Mouse (Mus musculus) kidney, embryonic 14.5 days (tissue): ENCODE measurements around the gene Mb21d2. TPM values are rescaled to one million over a fixed set of nuclear protein-coding genes. Genes with fewer than 3 reads are reported as not detected.

Experiments used
- ATAC-seq: fragments of 200-750 bp; cut with Nextera tagmentation; 2 replicates; pipeline ENCODE4 v1.8.0; 2017; ENCODE audit warnings: moderate number of reproducible peaks, mild to moderate bottlenecking, moderate TSS enrichment, moderate library complexity; ENCODE audit not compliant: low FRiP score, low TSS enrichment
- H3K27ac ChIP-seq: fragments of 300-500 bp; sonication (generic); 2 replicates; pipeline ENCODE4 v1.5.1; 2014; ENCODE audit warnings: low read depth, mild to moderate bottlenecking, low read length, moderate library complexity, mixed read lengths
- H3K27me3 ChIP-seq: fragments of 300-500 bp; sonication (generic); 2 replicates; pipeline ENCODE4 v1.6.1; 2014; ENCODE audit warnings: mild to moderate bottlenecking, low read length; ENCODE audit not compliant: control insufficient read depth, insufficient read depth
- H3K36me3 ChIP-seq: fragments of 300-500 bp; sonication (generic); 2 replicates; pipeline ENCODE4 v1.6.1; 2014; ENCODE audit warnings: low read length, mixed read lengths; ENCODE audit not compliant: control insufficient read depth, insufficient read depth
- H3K4me1 ChIP-seq: fragments of 300-500 bp; sonication (generic); 2 replicates; pipeline ENCODE4 v1.6.1; 2014; ENCODE audit warnings: low read length, mixed read lengths; ENCODE audit not compliant: control insufficient read depth, insufficient read depth
- H3K4me2 ChIP-seq: fragments of 300-500 bp; sonication (generic); replicated peaks from 2 replicates; pipeline ENCODE4 v1.6.1; 2014; ENCODE audit warnings: low read depth, mild to moderate bottlenecking, low read length
- H3K4me3 ChIP-seq: fragments of 300-500 bp; sonication (generic); 2 replicates; pipeline ENCODE4 v1.5.1; 2014; ENCODE audit warnings: mild to moderate bottlenecking, low read length
- H3K9ac ChIP-seq: fragments of 300-500 bp; sonication (generic); 2 replicates; pipeline ENCODE4 v1.6.1; 2014; ENCODE audit warnings: low read depth, mild to moderate bottlenecking, low read length, moderate library complexity
- H3K9me3 ChIP-seq: fragments of 300-500 bp; sonication (generic); 2 replicates; pipeline ENCODE4 v1.6.1; 2016; ENCODE audit warnings: low read length; ENCODE audit not compliant: control insufficient read depth
- WGBS: fragments of 180-500 bp; shearing (Covaris S2); extraction: QIAGEN DNeasy Blood & Tissue Kit; methylation state at CpG from one replicate; pipeline ENCODE4 v1.1.7; 2014; 5-methylcytosine and 5-hydroxymethylcytosine counted together
- polyA plus RNA-seq: library from polyadenylated mRNA; unstranded; fragments of >200 nt; fragmentation: Nextera tagmentation; extraction: Ambion mirVana; gene quantifications from 2 replicates; pipeline ENCODE4 v1.2.1, GENCODE M21; 2014

Mb21d2 gene
- polyA plus RNA-seq, 1 experiment from 2014 or later, result 9.4 TPM

- no peaks in the 10 kb centered on the region for H3K27me3 ChIP-seq
- no peak overlapping the region for H3K9ac ChIP-seq
- 63% methylated on average over 9 of the region's 9 CpGs for WGBS
- H3K4me1 ChIP-seq, result peaks cover 26% of the 10 kb centered on the region
- H3K4me2 ChIP-seq, result no peak overlapping the region
- H3K27ac ChIP-seq, result no peak overlapping the region
- no peak overlapping the region for H3K4me3 ChIP-seq
- H3K36me3 ChIP-seq, result no peaks in the 10 kb centered on the region
- no peaks in the 10 kb centered on the region for H3K9me3 ChIP-seq
- no peak for ATAC-seq
Observed at GRCm38 (mm10) chr16:28877162-28877662, 52.3 kb downstream of the Mb21d2 start.

GRCm38 (mm10) chr16:28873404-28873895 lies 56.0 kb downstream of the Mb21d2 start:
- Histone ChIP-seq H3K27me3 (no peaks in the 10 kb centered on the region), H3K4me2 (no peak overlapping the region), H3K4me3 (no peak overlapping the region), H3K36me3 (no peaks in the 10 kb centered on the region), H3K27ac (no peak overlapping the region), H3K9ac (no peak overlapping the region), H3K4me1 (peaks cover 16% of the 10 kb centered on the region), H3K9me3 (no peaks in the 10 kb centered on the region)
- ATAC-seq, result no peak
- WGBS, result 77% methylated on average over 8 of the region's 8 CpGs

GRCm38 (mm10) chr16:28870860-28871259 lies 58.6 kb downstream of the Mb21d2 start:
- H3K4me2 ChIP-seq, result no peak overlapping the region
- no peak overlapping the region for H3K9ac ChIP-seq
- H3K4me3 ChIP-seq, result no peak overlapping the region
- WGBS, result 45% methylated on average over 9 of the region's 9 CpGs
- peak; percentile 33; the same call in 1 of the 2 replicates for ATAC-seq
- H3K4me1 ChIP-seq, result peaks cover 16% of the 10 kb centered on the region
- no peaks in the 10 kb centered on the region for H3K36me3 ChIP-seq
- no peaks in the 10 kb centered on the region for H3K27me3 ChIP-seq
- no peaks in the 10 kb centered on the region for H3K9me3 ChIP-seq
- no peak overlapping the region for H3K27ac ChIP-seq

DNA sequence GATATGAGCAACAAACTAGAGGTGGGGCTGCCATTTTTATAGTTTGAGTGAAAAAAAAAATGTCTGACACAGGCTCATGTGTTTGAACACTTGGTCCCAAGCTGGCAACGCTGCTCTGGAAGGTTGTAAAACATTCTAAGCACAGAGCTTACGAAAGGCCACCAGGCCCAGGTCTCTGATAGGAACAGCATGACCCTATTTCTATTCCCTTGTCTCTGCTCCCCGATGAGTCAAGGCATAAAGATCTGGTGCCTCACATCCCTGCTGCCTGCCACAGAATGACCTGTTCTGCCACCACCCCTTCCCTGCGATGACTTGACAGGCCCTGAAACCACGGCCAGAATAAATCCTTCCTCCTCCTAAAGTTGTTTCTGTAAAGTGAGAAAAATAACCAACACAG lies 59.0 kb downstream of the Mb21d2 start:
- no peak overlapping the region for H3K4me2 ChIP-seq
- H3K4me1 ChIP-seq, result peaks cover 16% of the 10 kb centered on the region
- no peak for ATAC-seq
- no peaks in the 10 kb centered on the region for H3K27me3 ChIP-seq
- H3K9me3 ChIP-seq, result no peaks in the 10 kb centered on the region
- 42% methylated on average over 5 of the region's 5 CpGs for WGBS
- no peaks in the 10 kb centered on the region for H3K36me3 ChIP-seq
- H3K4me3 ChIP-seq, result no peak overlapping the region
- no peak overlapping the region for H3K27ac ChIP-seq
- no peak overlapping the region for H3K9ac ChIP-seq

DNA sequence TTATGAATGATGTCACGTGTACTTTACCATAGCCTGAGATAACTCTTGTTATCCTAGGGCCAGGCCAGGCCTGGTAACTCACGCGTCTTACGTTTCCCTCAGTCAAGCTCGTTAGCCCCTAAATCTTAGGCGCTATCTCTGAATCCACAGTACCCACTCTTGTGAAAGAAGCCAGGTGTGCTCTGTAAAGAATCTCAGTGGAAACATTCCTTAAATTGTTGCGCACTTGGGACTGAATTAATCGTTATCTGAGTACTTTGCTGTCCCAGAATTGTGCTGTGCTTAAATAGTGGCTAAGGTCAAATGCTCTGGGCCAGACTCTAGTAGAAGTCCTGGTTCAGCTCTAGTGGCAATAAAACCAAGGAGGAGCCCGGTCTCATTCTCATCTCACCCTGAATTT lies 60.6 kb downstream of the Mb21d2 start:
- peaks cover 16% of the 10 kb centered on the region for H3K4me1 ChIP-seq
- no peak overlapping the region for H3K4me3 ChIP-seq
- no peak for ATAC-seq
- WGBS, result 55% methylated on average over 9 of the region's 9 CpGs
- no peaks in the 10 kb centered on the region for H3K27me3 ChIP-seq
- no peak overlapping the region for H3K9ac ChIP-seq
- H3K27ac ChIP-seq, result no peak overlapping the region
- H3K36me3 ChIP-seq, result no peaks in the 10 kb centered on the region
- no peak overlapping the region for H3K4me2 ChIP-seq
- no peaks in the 10 kb centered on the region for H3K9me3 ChIP-seq

GRCm38 (mm10) chr16:28866584-28867295 lies 62.7 kb downstream of the Mb21d2 start:
- Histone ChIP-seq H3K9me3 (no peaks in the 10 kb centered on the region), H3K36me3 (no peaks in the 10 kb centered on the region), H3K4me2 (no peak overlapping the region), H3K27me3 (no peaks in the 10 kb centered on the region), H3K4me3 (no peak overlapping the region), H3K27ac (no peak overlapping the region), H3K4me1 (peaks cover 30% of the 10 kb centered on the region), H3K9ac (no peak overlapping the region)
- no peak for ATAC-seq
- WGBS, result 80% methylated on average over 8 of the region's 8 CpGs

DNA sequence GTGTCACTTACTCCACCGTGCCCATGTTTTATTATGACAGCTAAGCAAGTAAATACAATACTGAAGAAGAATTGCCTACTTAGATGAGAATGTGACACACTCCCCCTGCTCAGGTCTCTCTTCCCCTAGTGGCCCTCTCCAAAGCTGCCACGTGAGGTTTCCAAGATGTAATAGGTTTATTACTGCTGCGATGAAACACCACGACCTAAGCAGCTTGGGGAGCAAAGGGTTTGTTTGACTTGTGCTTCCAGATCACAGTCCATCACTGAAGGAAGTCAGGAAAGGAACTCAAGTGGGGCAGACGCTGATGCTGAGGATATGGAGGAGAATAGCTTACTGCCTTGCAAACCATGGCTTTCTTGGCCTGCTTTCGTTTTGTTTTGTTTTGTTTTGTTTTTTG lies 65.9 kb downstream of the Mb21d2 start:
- ATAC-seq, result no peak
- no peaks in the 10 kb centered on the region for H3K9me3 ChIP-seq
- H3K4me2 ChIP-seq, result no peak overlapping the region
- H3K27ac ChIP-seq, result no peak overlapping the region
- H3K9ac ChIP-seq, result no peak overlapping the region
- 52% methylated on average over 6 of the region's 6 CpGs for WGBS
- H3K4me1 ChIP-seq, result peaks cover 21% of the 10 kb centered on the region
- H3K36me3 ChIP-seq, result no peaks in the 10 kb centered on the region
- H3K27me3 ChIP-seq, result no peaks in the 10 kb centered on the region
- H3K4me3 ChIP-seq, result no peak overlapping the region

GRCm38 (mm10) chr16:28862093-28862492 lies 67.4 kb downstream of the Mb21d2 start:
- Histone ChIP-seq H3K9ac (no peak overlapping the region), H3K27ac (no peak overlapping the region), H3K4me3 (no peak overlapping the region), H3K27me3 (no peaks in the 10 kb centered on the region), H3K4me1 (peaks cover 29% of the 10 kb centered on the region), H3K36me3 (no peaks in the 10 kb centered on the region), H3K4me2 (no peak overlapping the region; the same call in 1 of the 2 replicates), H3K9me3 (no peaks in the 10 kb centered on the region)
- 9% methylated on average over 7 of the region's 7 CpGs for WGBS
- ATAC-seq, result peak; percentile 68

DNA sequence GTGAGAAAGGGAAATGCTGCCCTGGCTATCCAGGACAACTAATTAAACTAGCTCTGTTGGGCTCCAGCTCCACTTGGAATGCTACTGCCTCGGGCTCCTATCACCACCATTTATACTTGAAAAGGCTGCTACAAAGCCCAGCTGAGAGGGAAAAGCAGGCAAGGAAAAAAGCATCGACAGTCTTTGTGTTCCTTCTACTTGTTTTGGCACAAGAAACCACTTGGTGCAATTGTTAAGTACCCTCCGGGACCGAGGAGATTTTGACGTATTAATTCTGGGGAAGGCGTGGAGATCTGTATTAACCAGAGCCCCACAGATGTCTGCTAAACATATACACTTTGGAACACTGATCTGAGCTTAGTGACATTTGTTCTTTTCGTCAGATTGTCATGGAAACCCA lies 69.8 kb downstream of the Mb21d2 start:
- Histone ChIP-seq H3K9me3 (no peaks in the 10 kb centered on the region), H3K27ac (no peak overlapping the region), H3K4me2 (no peak overlapping the region), H3K4me3 (no peak overlapping the region), H3K9ac (no peak overlapping the region), H3K27me3 (no peaks in the 10 kb centered on the region), H3K4me1 (peaks cover 29% of the 10 kb centered on the region), H3K36me3 (no peaks in the 10 kb centered on the region)
- 64% methylated on average over 7 of the region's 7 CpGs for WGBS
- ATAC-seq, result no peak
